Mouse (Mus musculus): ENCODE measurements around the gene Ift80. TPM values are rescaled to one million over a fixed set of nuclear protein-coding genes. Genes with fewer than 3 reads are reported as not detected.

The Ift80 gene
- polyA plus RNA-seq, 1 experiment from 2014 or later = 17.6 TPM

GRCm38 (mm10) chr3:68895426-68895825 is 108.9 kb downstream of the Ift80 start:
- ATAC-seq (ENCODE audit: insufficient read depth) = no peak
- no peak overlapping the region for H3K27ac ChIP-seq (ENCODE audit: low read depth)
- no peak overlapping the region for H3K9ac ChIP-seq

GRCm38 (mm10) chr3:68886845-68887244 is 117.5 kb downstream of the Ift80 start:
- H3K9me3 ChIP-seq (ENCODE audit: low read depth, low read length) = no peaks in the 10 kb centered on the region
- no peak for TF ChIP-seq CTCF (IDR thresholded peaks at IDR 0.05; ENCODE audit: low read depth)
- no peaks in the 10 kb centered on the region for H3K27me3 ChIP-seq (ENCODE audit: insufficient read depth, low read length)
- H3K9ac ChIP-seq = no peak overlapping the region
- no peak for ATAC-seq (ENCODE audit: insufficient read depth)
- H3K27ac ChIP-seq (ENCODE audit: low read depth) = no peak overlapping the region
- no peaks in the 10 kb centered on the region for H3K4me1 ChIP-seq (ENCODE audit: insufficient read depth)
- DNase-seq = no peak
- WGBS = 89% methylated on average over 5 of the region's 5 CpGs
- H3K36me3 ChIP-seq (ENCODE audit: insufficient read depth) = no peaks in the 10 kb centered on the region
- no peak overlapping the region for H3K4me3 ChIP-seq (ENCODE audit: low read depth, low read length)
- no peak overlapping the region for H3K4me2 ChIP-seq

More at GRCm38 (mm10) chr3:68895426-68895825, 108.9 kb downstream of the Ift80 start:
- WGBS = 45% methylated on average over 4 of the region's 4 CpGs
- peak; percentile 6 for DNase-seq
- Histone ChIP-seq H3K4me3 (ENCODE audit: low read depth, low read length) (no peak overlapping the region), H3K4me1 (ENCODE audit: insufficient read depth) (no peaks in the 10 kb centered on the region), H3K4me2 (no peak overlapping the region), H3K36me3 (ENCODE audit: insufficient read depth) (no peaks in the 10 kb centered on the region), H3K9me3 (ENCODE audit: low read depth, low read length) (no peaks in the 10 kb centered on the region), H3K27me3 (ENCODE audit: insufficient read depth, low read length) (no peaks in the 10 kb centered on the region)
- TF ChIP-seq CTCF (IDR thresholded peaks at IDR 0.05; ENCODE audit: low read depth) = no peak

GRCm38 (mm10) chr3:68874079-68874478 is 130.3 kb downstream of the Ift80 start:
- TF ChIP-seq CTCF (IDR thresholded peaks at IDR 0.05; ENCODE audit: low read depth) = no peak
- DNase-seq (no peak), ATAC-seq (ENCODE audit: insufficient read depth) (no peak)
- no peak overlapping the region for H3K9ac ChIP-seq
- no peak overlapping the region for H3K27ac ChIP-seq (ENCODE audit: low read depth)
- WGBS = 89% methylated on average over 2 of the region's 2 CpGs
- no peak overlapping the region for H3K4me3 ChIP-seq (ENCODE audit: low read depth, low read length)
- no peak overlapping the region for H3K4me2 ChIP-seq
- peaks cover 14% of the 10 kb centered on the region for H3K27me3 ChIP-seq (ENCODE audit: insufficient read depth, low read length)
- no peaks in the 10 kb centered on the region for H3K9me3 ChIP-seq (ENCODE audit: low read depth, low read length)
- no peaks in the 10 kb centered on the region for H3K36me3 ChIP-seq (ENCODE audit: insufficient read depth)
- H3K4me1 ChIP-seq (ENCODE audit: insufficient read depth) = no peaks in the 10 kb centered on the region

GRCm38 (mm10) chr3:68870568-68870950 is 133.8 kb downstream of the Ift80 start:
- H3K36me3 ChIP-seq (ENCODE audit: insufficient read depth) = no peaks in the 10 kb centered on the region
- TF ChIP-seq CTCF (IDR thresholded peaks at IDR 0.05; ENCODE audit: low read depth) = no peak
- no peaks in the 10 kb centered on the region for H3K9me3 ChIP-seq (ENCODE audit: low read depth, low read length)
- ATAC-seq (ENCODE audit: insufficient read depth) (no peak), DNase-seq (no peak)
- peak overlapping the region; percentile 99 for H3K4me2 ChIP-seq
- peak overlapping the region; percentile 55 for H3K4me3 ChIP-seq (ENCODE audit: low read depth, low read length)
- no peaks in the 10 kb centered on the region for H3K4me1 ChIP-seq (ENCODE audit: insufficient read depth)
- H3K27me3 ChIP-seq (ENCODE audit: insufficient read depth, low read length) = peaks cover 29% of the 10 kb centered on the region
- 5% methylated on average over 15 of the region's 15 CpGs for WGBS
- peak overlapping the region; percentile 33; the same call in 1 of the 2 replicates for H3K9ac ChIP-seq
- H3K27ac ChIP-seq (ENCODE audit: low read depth) = no peak overlapping the region

- peak; percentile 31 for TF ChIP-seq CTCF (IDR thresholded peaks at IDR 0.05; ENCODE audit: low read depth)
- under 1% methylated on average over 89 of the region's 96 CpGs for WGBS
- Histone ChIP-seq H3K4me1 (ENCODE audit: insufficient read depth) (no peaks in the 10 kb centered on the region), H3K27me3 (ENCODE audit: insufficient read depth, low read length) (peaks cover 29% of the 10 kb centered on the region), H3K9me3 (ENCODE audit: low read depth, low read length) (no peaks in the 10 kb centered on the region), H3K9ac (peak overlapping the region; percentile 49), H3K27ac (ENCODE audit: low read depth) (no peak overlapping the region), H3K36me3 (ENCODE audit: insufficient read depth) (no peaks in the 10 kb centered on the region), H3K4me2 (peak overlapping the region; percentile 99), H3K4me3 (ENCODE audit: low read depth, low read length) (peak overlapping the region; percentile 55)
- peak; percentile 75 for ATAC-seq (ENCODE audit: insufficient read depth)
- peak; percentile 65 for DNase-seq
Measured at GRCm38 (mm10) chr3:68869691-68870567, 134.4 kb downstream of the Ift80 start.

- Histone ChIP-seq H3K4me1 (ENCODE audit: insufficient read depth) (no peaks in the 10 kb centered on the region), H3K9ac (peak within 1 kb of the TSS; percentile 49), H3K27ac (ENCODE audit: low read depth) (no peak within 1 kb of the TSS), H3K36me3 (ENCODE audit: insufficient read depth) (no peaks in the 10 kb centered on the region), H3K27me3 (ENCODE audit: insufficient read depth, low read length) (peaks cover 29% of the 10 kb centered on the region), H3K4me3 (ENCODE audit: low read depth, low read length) (peak within 1 kb of the TSS; percentile 55), H3K9me3 (ENCODE audit: low read depth, low read length) (no peaks in the 10 kb centered on the region), H3K4me2 (peak within 1 kb of the TSS; percentile 99)
- under 1% methylated on average over 61 of the region's 62 CpGs for WGBS
- no peak for TF ChIP-seq CTCF (IDR thresholded peaks at IDR 0.05; ENCODE audit: low read depth)
- DNase-seq (peak; percentile 57), ATAC-seq (ENCODE audit: insufficient read depth) (peak; percentile 69)
Measured at GRCm38 (mm10) chr3:68869211-68869690, 135.1 kb downstream of the Ift80 start, which contains the start of gene 1110032F04Rik. 1110032F04Rik (plus strand) TSS chr3:68869586.

GRCm38 (mm10) chr3:68852414-68852813 is 152.0 kb downstream of the Ift80 start:
- Histone ChIP-seq H3K36me3 (ENCODE audit: insufficient read depth) (no peaks in the 10 kb centered on the region), H3K27ac (ENCODE audit: low read depth) (no peak overlapping the region), H3K9me3 (ENCODE audit: low read depth, low read length) (no peaks in the 10 kb centered on the region), H3K4me1 (ENCODE audit: insufficient read depth) (no peaks in the 10 kb centered on the region), H3K4me2 (no peak overlapping the region), H3K27me3 (ENCODE audit: insufficient read depth, low read length) (no peaks in the 10 kb centered on the region), H3K9ac (no peak overlapping the region), H3K4me3 (ENCODE audit: low read depth, low read length) (no peak overlapping the region)
- TF ChIP-seq CTCF (IDR thresholded peaks at IDR 0.05; ENCODE audit: low read depth) = no peak
- ATAC-seq (ENCODE audit: insufficient read depth) (no peak), DNase-seq (no peak)
- WGBS = 74% methylated on average over 1 of the region's 1 CpGs
